Mouse (Mus musculus): Measurements from ENCODE around the gene Zdhhc20.

DNA sequence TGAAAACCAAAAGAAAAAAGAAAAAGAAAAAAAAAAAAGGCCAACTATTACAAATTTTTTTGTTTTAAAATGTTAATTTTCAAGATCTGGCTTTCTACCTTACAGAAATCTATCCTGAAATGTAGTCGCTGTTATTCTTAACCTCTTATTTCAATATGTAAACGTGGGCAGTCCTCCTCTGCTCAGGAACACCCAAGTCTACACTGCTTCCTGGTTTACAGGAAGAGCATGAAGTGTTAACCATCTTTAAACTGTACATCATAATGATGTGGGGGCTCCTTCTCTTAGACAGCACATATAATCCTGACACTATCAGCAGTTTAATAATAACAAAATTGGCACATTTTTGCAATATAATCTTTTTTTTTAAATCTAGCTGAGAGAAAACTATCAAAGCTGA is 4.0 kb downstream of the Zdhhc20 start:
- TF ChIP-seq EP300 (IDR thresholded peaks at IDR 0.05; ENCODE audit: low read depth) = no peak
- no peak for TF ChIP-seq CTCF (IDR thresholded peaks at IDR 0.05; ENCODE audit: low read depth)

Measured in liver, postnatal 0 days (tissue).